Mouse (Mus musculus): Measurements from ENCODE around the gene Nectin2.

DNA sequence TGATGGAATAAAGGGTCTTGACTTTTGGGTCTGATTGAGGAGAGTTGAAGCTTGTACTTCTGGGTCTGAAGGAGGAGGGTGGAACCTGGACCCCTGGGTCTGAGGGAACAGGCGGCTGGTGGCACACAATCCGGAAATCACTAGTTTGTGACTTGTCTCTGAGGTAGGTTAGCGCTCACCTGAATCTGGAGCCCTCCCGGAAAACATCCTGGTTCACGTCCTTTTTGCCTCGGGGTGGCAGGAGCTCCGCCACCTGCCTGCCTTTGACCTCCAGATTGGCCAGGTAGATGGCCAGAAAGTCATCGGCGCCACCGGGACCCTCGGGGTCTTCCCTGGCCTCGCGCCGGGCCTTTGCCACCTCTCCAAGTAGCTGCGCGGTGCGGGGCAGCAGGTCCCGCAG, 46.0 kb upstream of the Nectin2 start:
- TF ChIP-seq CTCF (IDR thresholded peaks at IDR 0.05; ENCODE audit: control insufficient read depth, insufficient read depth, low read length): no peak
- no peak for TF ChIP-seq POLR2A (IDR thresholded peaks at IDR 0.05; ENCODE audit: borderline replicate concordance, control insufficient read depth, low read depth, low read length)
